Mouse (Mus musculus): ENCODE results near the gene Lsm2. TPM values are rescaled to one million over a fixed set of nuclear protein-coding genes. Genes with fewer than 3 reads are reported as not detected.
"Not testable (repeated sequence)": the region's sequence is repeated elsewhere in the genome, so short reads cannot be mapped to it uniquely, and the experiment has no call there.

Gene Lsm2
- polyA plus RNA-seq, 2 experiments from 2014 or later: 51.4 to 54.8 TPM

DNA sequence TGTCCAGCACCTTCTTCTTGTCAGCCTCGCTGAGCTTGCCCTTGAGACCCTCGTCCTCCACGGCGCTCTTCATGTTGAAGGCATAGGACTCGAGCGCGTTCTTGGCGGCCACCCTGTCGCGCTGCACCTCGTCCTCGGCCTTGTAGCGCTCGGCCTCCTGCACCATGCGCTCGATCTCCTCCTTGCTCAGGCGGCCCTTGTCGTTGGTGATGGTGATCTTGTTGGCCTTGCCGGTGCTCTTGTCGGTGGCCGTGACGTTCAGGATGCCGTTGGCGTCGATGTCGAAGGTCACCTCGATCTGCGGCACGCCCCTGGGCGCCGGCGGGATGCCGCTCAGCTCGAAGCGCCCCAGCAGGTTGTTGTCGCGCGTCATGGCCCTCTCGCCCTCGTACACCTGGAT lies 24.4 kb upstream of the Lsm2 start:
- not testable (repeated sequence) for ATAC-seq

DNA sequence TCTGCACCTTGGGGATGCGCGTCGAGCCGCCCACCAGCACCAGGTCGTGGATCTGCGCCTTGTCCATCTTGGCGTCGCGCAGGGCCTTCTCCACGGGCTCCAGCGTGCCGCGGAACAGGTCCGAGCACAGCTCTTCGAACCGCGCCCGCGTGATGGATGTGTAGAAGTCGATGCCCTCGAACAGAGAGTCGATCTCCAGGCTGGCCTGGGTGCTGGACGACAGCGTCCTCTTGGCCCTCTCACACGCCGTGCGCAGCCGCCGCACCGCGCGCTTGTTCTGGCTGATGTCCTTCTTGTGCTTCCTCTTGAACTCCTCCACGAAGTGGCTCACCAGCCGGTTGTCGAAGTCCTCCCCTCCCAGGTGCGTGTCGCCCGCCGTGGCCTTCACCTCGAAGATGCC lies 23.7 kb upstream of the Lsm2 start:
- not testable (repeated sequence) for ATAC-seq

DNA sequence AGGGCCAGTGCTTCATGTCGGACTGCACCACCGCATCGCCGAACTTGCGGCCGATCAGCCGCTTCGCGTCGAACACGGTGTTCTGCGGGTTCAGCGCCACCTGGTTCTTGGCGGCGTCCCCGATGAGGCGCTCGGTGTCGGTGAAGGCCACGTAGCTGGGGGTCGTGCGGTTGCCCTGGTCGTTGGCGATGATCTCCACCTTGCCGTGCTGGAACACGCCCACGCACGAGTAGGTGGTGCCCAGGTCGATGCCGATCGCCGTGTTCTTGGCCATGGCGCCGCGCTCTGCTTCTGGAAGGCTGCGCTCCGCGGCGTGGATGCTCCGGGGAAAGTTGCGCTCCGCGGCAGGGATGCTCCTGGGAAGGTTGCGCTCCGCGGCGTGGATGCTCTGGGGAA lies 22.9 kb upstream of the Lsm2 start:
- peak; percentile 12 for ATAC-seq

DNA sequence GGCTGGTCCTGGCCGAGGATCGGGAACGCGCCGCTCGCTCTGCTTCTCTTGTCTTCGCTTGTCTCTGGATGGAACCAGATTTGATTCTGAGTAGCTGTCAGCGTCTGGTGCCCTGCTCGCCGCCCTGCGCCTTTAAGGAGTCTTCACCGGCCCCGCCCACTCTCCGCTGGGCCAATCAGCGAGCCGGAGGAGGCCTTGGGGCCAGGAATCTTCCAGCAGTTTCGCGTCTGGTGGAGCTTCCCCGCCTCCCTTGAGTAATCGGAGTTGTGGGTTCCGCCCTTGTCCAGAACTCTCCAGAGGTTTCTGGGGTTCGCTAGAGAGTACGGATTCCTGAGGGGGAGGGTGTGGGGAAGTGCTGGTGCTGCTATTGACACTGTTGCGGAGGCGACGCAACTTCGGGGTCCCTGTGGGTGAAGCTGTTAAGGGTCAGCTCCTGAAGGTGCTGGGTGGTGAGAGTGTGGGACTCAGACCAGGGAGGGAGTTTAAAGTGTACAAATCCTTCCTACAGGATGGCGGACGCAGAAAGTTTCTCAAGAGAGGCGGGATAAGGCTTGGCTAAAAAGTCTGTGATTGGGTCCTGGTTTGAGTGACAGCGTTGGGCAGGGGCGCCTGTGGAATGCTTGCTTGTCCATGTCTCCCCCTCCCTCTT lies 22.4 kb upstream of the Lsm2 start, which contains the start of gene Hspa1b:
Gene Hspa1b, minus strand, starts transcription at position 109 of the 649 bp plus-strand sequence.
- peak; percentile 90 for ATAC-seq

DNA sequence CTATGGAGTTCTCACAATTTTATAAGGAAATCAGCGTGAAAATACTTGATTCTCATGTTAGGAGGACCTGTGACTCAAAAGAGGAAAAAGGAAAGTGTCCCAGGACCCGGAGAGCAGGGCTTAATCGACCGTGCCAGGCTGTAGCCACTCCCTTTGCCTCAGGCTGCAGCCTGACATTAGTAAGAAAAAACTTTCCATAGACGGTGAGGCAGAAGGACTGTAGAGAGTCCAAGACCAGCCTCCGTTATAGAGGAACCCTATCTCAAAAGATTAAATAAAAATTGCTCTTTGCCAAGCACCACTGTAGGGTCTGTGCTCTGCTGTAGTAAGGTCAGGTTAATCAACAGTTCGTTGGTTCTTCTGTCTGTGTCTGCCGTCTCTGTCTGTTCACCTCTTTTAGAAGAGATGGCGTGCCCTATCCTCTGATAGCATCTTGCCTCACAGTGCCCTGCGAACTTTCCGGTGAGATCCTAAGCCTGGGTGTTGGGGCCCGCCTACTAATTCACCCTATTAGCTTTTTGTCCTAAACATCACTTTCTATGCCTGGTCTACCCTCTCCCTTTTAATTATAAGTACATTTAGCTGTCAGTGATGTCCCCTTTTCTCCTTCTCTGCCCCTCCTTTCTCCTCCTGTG lies 21.7 kb upstream of the Lsm2 start:
- ATAC-seq: peak; percentile 21

DNA sequence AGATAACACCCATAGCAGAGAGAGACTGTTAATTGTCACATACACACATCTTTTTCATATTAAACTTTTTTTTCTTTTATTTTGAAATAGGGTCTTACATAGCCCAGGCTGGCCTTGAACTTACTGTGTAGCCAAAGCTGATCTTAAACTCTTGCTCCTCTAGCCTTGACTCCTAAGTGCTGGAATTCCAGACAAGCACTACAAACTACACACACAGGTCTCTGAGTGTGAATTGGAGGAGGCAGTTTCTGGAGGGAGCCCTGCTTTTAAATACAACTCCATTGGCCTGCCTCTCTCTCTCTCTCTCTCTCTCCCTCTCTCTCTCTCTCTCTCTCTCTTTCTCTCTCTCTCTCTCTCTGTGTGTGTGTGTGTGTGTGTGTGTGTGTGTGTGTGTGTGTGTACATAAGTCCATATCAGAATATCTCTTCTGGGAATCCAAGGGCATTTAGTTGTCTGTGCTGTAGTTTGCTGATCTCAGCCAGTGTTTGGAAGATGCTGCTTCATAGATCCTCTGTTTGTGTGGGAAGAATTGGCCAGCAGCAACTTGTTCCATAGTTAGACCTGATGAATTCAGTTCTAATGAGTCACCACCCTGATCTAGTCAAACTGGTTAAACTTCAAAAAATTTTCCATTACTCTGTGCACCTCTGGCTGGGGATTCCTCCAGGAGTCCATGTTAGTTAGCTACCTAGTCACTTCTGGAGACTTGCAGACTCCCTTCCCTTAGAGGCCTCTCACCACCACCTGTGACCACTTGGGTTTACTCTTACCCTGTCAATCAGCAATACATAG lies 20.8 kb upstream of the Lsm2 start:
- ATAC-seq: no peak

DNA sequence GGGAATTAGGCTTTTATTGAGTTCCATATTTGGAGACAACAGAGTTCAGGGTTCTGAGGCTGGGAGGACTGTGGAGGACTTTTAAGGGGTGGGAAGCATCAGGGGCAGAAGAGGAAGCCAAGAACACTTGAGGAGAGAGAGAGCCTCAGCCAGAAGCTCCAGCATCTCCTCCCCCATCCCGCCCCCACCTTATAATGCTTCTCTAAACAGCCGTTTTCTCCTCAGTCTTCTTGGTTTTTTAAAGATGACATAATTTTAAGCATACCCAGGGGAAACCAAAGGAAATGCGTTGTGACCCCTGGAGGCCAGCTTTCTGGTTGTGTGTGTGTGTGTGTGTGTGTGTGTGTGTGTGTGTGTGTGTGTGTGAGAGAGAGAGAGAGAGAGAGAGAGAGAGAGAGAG lies 19.5 kb upstream of the Lsm2 start:
- ATAC-seq: no peak

DNA sequence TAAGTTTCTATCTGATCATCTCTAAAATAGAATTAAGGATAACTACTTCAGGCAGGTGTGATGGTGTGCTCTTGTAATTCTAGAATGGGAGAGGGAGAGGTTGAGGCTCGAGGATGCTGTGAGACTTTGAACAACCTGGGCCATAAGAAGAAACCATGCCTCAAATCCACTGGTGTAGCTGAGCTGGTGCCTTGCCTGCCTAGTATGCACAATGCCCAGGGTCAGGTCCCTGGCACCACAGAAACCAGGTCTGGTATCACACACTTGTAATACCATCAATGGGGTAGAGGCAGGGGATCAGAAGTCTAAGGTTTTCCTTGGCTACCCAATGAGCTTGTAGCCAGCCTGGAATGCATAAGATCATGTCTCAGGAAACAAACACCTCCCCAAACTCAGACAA lies 18.8 kb upstream of the Lsm2 start:
- ATAC-seq: no peak

DNA sequence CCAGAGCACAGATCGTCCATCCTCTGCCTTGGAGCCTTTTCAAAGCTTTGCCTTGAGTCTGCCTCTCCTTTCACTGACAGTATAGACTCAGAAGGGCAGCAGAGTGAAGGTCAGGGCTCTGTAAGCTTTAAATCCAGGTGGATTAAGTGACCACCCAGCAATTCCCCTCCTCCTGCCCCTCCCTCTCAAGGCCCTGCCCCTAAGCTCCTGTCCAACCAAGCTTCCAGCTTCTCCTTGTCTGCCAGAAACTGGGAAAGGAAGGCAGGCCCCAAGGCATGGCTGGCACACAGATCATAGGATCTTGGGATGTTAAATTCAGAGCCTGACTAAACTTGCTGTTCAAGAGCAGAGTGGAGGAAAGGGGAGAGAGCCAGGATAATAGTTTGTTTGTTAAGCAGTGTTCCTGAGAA lies 17.0 kb upstream of the Lsm2 start:
- ATAC-seq: no peak

DNA sequence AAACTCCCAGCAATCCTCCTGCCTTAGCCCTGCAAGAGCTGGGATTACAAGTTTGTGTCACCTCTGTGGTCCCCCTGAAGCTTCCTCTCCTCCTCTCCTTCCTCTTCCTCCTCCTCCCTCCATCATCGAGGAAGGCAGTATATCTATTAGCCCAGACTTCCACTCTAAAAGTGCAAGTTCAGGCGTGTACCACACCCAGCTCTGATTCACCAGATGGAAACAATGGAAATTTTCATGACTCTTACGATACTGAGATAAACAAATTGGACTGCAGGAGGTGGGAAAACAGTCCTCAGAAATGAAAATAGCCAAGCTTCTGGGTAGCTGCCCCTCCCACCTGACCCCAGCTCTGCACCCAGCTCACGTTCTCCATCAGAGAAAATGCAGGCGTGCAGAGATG lies 16.0 kb upstream of the Lsm2 start:
- ATAC-seq: no peak

DNA sequence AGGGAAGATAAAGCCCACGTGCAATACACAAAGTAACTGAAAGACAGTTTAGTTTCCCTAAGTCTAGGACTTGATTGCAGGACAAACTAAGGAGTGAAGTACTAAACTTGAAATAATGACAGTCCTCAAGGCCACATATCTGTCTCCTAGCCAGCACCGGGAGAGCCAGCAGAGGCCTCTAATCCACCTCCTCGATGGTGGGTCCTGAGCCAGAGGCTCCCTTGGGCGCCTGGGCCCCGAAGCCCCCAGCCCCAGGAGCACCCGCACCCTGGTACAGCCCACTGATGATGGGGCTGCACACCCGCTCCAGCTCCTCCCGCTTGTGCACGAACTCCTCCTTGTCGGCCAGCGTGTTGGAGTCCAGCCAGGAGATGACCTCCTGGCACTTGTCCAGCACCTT lies 11.8 kb upstream of the Lsm2 start, which contains the start of gene Gm20481:
Gene Gm20481, plus strand, starts transcription at position 91 of the 400 bp plus-strand sequence.
- not testable (repeated sequence) for ATAC-seq

DNA sequence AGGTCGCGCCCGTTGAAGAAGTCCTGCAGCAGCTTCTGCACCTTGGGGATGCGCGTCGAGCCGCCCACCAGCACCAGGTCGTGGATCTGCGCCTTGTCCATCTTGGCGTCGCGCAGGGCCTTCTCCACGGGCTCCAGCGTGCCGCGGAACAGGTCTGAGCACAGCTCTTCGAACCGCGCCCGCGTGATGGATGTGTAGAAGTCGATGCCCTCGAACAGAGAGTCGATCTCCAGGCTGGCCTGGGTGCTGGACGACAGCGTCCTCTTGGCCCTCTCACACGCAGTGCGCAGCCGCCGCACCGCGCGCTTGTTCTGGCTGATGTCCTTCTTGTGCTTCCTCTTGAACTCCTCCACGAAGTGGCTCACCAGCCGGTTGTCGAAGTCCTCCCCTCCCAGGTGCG lies 10.8 kb upstream of the Lsm2 start:
- ATAC-seq: not testable (repeated sequence)

DNA sequence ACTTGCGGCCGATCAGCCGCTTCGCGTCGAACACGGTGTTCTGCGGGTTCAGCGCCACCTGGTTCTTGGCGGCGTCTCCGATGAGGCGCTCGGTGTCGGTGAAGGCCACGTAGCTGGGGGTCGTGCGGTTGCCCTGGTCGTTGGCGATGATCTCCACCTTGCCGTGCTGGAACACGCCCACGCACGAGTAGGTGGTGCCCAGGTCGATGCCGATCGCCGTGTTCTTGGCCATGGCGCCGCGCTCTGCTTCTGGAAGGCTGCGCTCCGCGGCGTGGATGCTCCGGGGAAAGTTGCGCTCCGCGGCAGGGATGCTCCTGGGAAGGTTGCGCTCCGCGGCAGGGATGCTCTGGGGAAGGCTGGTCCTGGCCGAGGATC lies 10.0 kb upstream of the Lsm2 start:
- peak; percentile 35 for ATAC-seq

DNA sequence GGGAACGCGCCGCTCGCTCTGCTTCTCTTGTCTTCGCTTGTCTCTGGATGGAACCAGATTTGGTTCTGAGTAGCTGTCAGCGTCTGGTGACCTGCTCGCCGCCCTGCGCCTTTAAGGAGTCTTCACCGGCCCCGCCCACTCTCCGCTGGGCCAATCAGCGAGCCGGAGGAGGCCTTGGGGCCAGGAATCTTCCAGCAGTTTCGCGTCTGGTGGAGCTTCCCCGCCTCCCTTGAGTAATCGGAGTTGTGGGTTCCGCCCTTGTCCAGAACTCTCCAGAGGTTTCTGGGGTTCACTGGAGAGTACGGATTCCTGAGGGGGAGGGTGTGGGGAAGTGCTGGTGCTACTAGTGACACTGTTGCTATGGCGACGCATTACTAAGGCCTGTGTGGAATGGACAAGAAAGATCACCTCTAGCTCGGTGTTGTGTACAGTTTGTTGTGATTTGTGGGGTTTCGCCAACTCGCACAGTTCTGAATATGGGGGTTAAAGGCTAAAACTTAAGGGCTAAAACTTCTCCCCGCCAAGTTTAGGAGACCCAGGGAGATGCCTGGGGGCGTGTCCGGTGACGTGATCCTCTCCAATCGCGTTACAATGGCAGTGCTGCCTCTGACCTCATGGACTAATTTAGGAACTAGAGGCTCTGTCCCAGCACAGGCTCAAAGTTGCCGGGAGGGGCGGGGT lies 9.5 kb upstream of the Lsm2 start, which contains the start of the genes Hspa1a and Hspa1l:
Gene Hspa1a, minus strand, starts transcription at position 88 of the 681 bp plus-strand sequence.
Gene Hspa1l, plus strand, starts transcription at position 635 of the 681 bp plus-strand sequence.
- peak; percentile 95 for ATAC-seq

DNA sequence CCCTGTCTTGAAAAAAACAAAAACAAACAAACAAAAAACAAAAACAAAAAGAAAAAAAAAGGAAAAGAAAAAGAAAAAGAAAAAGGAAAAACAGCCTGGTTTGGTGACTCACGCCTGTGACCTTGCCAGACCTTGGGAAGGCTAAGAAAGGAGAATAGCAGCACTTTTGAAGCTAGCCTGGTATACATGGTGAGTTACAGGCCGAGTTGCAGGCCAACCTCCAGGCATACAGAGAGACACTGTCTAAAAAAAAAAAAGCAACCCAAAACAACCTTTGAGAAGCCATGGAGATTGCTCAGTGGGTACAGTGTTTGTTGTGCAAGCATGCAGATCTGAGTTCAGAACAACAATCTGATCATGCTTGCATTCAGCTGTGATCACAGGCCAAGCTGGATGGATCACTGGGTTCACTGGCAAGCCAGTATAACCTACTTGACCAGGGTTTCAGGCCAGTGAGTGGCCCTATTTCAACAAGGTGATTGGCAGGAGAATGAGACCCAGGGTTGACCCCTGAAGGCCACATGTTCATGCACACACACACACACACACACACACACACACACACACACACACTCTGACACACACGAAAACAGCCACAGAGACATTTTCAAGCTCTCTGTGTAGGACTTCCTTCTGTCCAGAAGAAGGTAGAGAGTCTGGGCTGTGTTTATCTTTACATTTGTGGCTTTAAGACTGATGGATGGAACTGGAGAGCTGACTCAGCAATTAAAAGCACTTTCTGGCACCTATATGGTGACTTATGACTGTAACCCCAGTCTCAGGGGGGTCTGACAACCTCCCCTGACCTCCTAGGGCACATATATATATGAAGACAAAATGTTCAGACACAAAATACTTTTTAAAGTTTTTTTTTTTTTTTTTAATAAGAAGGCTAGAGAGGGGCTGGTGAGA lies 5.8 kb upstream of the Lsm2 start:
- no peak for ATAC-seq

DNA sequence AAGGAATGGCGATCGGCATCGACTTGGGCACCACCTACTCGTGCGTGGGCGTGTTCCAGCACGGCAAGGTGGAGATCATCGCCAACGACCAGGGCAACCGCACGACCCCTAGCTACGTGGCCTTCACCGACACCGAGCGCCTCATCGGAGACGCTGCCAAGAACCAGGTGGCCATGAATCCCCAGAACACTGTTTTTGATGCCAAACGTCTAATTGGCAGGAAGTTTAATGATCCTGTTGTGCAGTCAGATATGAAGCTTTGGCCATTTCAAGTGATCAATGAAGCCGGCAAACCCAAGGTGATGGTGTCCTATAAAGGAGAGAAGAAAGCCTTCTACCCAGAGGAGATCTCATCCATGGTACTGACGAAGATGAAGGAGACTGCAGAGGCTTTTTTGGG lies 4.7 kb upstream of the Lsm2 start:
- no peak for ATAC-seq

DNA sequence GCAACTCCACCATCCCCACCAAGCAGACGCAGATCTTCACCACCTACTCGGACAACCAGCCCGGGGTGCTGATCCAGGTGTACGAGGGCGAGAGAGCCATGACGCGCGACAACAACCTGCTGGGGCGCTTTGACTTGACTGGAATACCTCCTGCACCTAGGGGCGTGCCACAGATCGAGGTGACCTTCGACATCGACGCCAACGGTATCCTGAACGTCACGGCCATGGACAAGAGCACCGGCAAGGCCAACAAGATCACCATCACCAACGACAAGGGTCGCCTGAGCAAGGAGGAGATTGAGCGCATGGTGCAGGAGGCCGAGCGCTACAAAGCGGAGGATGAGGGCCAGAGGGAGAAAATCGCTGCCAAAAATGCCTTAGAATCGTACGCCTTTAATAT lies 3.4 kb upstream of the Lsm2 start:
- no peak for ATAC-seq

DNA sequence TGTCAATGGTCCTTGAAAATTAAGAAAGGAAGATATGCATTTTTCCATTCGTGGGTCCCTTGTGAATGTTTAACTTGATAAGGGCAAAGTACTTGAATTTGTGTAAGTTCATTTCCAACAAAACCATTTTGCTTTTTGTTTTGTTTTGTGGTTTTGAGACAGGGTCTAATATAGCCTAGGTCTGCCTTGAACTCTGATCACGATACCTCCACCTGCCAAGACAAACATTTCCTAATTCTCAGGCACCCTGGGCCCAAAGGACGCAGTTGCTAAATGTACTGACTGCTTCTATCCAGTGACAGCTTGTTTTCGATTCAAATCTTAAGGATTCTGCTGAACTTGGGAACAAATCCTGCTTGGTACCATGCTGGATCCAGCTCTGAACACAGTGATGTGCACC lies 2.0 kb upstream of the Lsm2 start:
- ATAC-seq: no peak

DNA sequence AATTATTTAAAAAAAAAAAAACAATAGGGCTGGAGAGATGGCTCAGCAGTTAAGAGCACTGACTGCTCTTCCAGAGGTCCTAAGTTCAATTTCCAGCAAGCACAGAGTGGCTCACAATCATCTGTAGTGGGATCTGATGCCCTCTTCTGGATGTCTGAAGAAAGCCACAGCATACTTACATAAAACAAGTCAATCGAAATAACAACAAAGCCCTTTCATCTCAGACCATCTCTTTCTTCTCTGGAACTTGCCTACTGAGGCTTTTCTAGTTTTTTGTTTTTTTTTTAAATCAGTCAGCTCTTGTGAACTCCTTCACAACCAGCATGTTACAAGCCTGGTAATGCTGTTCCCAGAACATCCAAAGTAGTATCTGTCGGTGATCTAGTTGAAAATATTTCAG lies 1.0 kb upstream of the Lsm2 start:
- ATAC-seq: peak; percentile 56

DNA sequence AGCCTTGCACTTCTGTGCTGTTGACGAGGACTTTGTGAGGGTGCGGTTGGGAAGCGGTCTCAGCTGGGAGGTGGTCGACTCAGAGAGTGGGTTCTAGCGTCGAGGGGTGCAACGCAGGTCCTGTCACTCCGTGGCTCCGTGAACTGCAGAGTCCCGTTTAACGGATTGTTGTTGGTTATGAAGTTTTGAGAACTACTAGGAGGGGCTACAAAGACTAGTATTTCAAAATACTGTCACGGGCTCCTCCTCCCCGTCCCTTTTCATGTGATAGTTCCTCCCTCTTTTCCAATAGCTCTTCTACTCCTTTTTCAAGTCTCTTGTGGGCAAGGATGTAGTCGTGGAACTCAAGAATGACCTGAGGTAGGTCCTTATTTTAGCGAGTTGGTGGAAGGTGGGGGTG lies 666 bp downstream of the Lsm2 start:
- no peak for ATAC-seq

DNA sequence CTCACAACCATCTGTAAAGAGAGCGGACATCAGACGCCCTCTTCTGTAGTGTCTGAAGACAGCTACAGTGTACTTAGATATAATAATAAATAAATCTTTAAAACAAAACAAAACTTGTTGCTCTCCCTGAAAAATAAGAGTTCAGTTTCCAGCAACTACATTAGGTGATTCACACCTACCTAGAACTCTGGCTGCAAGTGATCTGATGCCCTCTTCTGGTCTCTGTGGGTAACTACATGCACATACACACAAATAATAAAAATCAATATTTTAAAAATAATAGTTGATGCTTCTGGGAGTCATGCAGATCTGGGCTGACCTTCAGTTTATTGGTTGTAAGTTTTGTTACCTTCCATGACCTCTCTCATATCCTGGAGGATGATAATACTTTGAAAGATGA lies 2.6 kb downstream of the Lsm2 start:
- peak; percentile 28 for ATAC-seq

DNA sequence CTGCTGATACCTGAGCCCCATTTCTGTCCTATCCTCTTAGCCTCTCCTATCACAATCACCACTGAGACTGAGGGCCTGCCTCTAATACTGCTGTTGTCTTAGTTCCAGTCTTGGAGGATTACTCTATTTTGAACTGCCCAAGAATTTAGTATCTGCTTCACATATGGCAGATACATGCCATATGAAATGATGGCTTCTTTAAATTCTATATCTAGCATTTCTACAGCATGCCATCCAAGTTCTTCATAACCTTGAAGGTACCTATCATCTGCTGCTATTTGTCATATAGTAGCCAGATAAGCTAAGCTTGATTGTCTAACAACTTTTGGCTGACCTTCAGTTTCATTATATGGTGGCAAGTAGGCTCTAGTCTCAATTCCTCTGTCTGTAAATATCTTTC lies 13.1 kb downstream of the Lsm2 start:
- no peak for ATAC-seq

All from CD4-positive, CD25-positive, alpha-beta regulatory T cell, adult 4 months (primary cell).